Mouse (Mus musculus) stomach, postnatal 0 days (tissue): Measurements from ENCODE around the gene Nuak2.

Experiments
- CTCF ChIP-seq: IDR thresholded peaks from 2 replicates; pipeline ENCODE4 v1.5.1; 2016; ENCODE audit warnings: antibody characterized with exemption, low read depth, mild to moderate bottlenecking, moderate library complexity
- EP300 ChIP-seq: optimal IDR thresholded peaks from 2 replicates; pipeline ENCODE3; 2016; ENCODE audit warnings: antibody characterized with exemption

DNA sequence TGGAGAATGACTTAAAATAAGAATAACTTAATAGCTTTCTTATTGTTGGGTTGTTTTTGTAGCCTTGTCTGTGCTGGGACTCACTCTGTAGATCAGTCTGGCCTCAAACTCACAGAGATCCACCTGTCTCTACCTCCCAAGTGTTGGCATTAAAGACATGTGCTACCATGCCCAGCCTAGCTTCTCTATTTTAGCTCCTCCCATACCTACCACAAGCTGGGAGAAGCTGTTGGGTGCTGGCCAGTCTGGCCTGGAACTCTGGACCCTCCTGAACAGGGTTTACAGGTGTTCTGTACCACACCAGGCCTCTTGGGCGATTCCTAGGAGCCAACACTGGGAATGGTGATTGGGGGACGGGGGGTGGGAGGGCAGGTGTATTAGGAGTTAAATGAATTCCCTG is 27.3 kb downstream of the Nuak2 start:
- no peak for TF ChIP-seq EP300
- no peak for TF ChIP-seq CTCF
